Mouse (Mus musculus) c-Kit-positive CD71-positive TER-119-negative erythroid progenitor cells, embryonic 14.5 days (primary cell): ENCODE results near the gene Edil3.
A peak's percentile ranks its signal among the peaks of the same experiment; 100 is the strongest.
"Not testable (repeated sequence)": the region's sequence is repeated elsewhere in the genome, so short reads cannot be mapped to it uniquely, and the experiment has no call there.

Experiments
- DNase-seq: peaks from one replicate; pipeline ENCODE4 v3.0.0-alpha.2; 2013; ENCODE audit warnings: low read depth

Edil3 gene

DNA sequence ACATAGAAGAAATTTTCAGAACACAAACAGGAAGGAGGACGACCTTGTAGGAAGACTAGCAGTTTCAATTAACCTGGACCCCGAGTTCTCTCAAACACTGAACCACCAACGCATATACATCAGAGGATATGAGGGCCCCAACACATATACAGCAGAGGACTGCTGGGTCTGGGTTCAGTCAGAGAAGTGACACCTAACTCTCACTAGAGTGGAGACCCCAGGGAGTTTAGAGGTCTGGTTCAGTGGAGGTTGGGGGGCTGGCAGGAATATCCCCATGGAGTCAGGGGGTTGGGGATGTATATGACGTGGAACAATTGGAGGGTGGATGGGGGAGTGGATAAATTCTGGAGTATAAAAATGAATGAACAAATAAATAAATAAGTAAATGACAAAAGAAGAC lies 151.1 kb downstream of the Edil3 start:
- no peak for DNase-seq

DNA sequence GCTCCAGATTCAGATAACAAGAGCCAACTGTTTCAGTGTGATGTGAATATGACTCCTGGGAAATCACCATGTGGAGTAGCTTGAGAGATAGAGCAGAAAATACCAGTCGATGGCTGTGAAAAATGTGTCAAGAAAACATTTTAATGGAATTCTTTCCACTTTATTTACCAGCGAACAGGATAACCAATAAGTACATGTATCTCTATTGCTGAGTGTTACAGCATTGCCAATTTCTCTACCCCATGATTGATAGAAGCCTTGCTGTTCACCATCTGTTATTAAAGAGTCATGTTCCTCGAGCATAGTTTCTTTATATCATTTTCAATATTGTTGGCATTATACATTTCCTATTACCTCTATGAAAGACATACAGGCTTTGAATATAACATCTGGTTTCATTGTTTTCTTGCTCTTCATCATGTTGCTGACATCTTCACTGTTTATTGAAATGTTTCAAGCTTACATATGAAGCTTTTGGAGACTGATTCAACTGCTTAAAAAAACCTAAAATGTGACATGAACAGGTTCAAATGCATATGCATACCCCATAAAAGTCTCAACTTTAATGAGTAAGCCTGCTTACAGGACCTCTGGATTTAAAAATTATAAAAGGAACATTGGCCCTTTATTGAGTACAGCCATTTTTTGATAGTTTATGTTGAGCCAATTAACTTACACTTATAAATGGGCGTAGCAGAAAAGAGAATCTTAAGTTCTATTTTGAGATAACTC lies 186.6 kb downstream of the Edil3 start:
- DNase-seq, result no peak

DNA sequence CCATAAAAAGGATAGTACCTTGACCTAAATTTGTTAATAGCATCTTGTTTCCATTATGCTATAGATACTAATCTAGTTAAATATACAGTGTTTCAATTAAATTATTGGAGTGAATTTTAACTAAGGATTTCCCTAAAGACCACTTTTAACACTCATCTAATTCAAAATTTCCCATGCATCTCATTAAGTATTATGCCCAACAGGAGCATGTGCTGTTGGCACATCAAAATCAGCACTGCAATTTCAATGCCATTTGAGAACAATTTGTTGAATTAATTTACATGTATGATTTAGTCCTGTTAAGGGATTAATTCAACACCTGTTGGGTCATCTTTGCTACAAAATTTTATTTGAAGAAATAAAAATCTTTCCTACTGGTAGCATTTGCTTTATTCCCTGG lies 191.2 kb downstream of the Edil3 start:
- no peak for DNase-seq

DNA sequence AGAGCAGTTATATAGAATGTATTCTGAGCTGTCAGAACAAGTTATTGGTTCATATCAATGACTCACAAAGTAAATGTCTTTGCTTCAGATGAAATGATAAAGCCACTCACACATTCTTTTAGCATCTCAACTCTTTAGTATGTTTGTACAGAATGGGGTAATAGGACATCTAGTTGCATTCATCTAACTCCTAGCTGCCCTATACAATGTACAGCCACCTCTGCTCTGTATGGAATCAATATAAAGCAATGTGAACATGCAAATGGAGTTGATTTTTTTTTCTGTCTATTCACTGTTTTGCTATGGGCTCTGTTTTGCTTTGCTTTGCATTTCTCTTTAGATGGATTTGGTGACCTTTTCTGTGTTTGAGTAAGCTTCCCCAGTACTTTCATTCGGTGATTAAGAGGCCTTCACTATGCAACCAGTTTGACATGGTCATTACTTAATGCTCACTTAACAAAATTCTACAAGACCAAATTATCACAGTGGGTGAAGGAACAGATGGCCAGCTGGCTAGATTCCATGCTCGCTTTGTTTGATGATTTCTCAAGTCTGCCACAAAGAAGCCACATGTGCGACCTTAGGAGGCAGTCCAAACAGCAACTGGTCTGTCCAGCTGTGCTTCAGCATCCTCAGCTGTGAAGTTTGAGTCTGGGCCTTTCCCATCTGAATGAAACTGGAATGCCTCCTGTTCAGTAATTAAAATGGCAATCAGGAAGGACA lies 208.7 kb downstream of the Edil3 start:
- DNase-seq, result no peak

DNA sequence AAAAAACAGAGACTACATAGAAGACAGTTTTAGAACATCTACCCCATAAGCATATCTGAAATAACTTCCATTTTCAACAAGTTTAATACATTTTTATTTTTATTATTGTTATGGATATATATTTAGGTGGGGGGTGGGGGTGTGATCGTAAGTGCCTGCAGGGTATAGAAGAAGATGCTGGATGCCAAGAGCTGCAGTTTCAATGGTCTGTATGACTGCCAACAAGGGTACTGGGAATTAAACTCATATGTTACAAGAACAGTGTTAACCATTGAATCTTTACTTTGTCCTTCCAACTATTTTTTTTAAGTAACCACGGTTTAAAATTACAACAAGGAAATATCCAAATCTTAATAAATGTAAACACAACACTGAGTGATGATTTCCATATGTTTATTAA lies 214.4 kb downstream of the Edil3 start:
- DNase-seq, result no peak

DNA sequence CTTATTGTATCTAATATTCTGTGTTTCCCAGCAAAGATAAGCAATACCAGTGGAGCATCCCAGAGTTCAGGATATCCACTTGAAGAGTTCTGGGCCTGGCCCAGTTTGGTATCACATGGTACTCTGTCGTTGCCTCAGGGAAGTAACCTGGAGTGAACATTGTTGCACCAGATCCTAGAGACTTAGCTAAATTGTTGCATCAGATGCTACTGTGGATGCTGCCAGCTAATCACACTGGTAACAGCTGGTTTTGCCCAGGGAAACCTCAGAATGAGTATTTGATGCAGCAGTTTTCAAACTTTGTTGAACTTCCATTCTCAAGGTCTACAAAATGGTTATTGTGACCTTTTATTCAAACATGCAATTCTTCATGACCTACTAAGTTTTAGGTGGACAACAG lies 220.2 kb downstream of the Edil3 start:
- no peak for DNase-seq

DNA sequence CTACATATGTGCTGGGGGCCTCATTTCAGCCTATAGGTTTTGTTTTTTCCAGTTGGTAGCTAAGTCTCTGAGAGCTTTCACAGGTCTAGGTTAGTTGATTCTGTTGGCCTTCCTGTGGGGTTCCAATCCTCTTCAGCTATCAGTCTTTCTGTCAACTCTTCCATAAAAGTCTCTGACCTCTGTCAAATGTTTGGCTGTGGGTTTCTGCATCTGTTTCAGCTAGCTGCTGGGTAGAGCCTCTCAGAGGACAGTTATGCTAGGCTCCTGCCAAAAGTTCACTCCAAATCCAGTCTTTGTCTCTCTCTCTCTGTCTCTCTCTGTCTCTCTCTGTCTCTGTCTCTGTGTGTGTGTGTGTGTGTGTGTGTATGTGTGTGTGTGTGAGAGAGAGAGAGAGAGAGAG lies 248.9 kb downstream of the Edil3 start:
- DNase-seq, result not testable (repeated sequence)

DNA sequence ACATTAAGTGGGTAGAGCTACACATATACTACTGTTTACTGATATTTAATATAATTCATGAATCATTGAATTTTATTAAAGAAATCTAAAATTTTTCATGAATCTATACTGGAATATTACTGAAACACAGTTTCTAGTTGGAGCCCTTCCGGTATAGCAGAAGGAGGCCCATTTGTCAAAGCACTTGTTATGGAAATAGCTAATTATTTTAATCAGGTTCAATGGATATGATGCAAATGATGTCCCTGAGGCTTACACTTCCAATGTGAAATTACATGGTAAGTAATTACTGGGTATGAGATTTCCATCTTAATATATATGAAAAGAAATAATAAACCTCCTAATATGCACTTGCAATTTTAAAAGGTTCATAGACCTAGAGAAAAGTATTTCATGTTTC lies 254.9 kb downstream of the Edil3 start:
- no peak for DNase-seq

DNA sequence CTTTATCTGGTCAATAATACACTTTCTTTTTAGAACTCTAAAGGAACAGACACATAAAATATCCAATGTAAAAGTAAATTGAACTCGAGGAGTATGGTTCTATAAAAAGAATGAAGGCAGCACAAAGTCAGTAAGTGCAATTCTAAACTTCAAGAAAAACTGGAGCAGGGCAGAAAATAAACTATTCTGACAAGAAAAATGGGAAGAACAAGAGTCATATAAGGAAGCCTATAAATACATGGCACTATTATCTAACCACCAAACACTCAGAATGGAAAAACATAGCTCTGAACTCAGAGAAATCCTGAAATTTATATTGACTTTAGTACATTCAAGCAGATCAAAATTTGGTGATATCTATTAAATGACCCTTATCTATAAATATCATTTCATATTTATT lies 284.6 kb downstream of the Edil3 start:
- no peak for DNase-seq

DNA sequence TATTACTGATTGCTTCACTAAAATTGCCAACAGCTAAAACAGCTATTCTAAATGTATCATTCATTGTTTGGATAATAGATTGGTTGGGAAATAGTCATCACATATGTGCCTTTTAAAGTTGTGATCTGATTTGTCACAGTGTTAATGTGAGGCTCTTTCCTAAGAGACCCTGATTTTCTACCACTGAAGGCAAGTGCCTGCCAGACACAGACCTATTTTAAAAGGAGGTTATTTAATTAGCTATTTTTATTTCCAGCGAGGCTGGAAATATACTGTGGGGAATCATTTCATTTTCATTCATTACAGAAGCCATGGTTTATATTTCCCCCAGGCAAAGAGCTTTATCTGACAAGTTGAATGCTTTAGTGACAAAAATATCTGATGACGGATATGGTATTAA lies 296.3 kb downstream of the Edil3 start:
- no peak for DNase-seq

DNA sequence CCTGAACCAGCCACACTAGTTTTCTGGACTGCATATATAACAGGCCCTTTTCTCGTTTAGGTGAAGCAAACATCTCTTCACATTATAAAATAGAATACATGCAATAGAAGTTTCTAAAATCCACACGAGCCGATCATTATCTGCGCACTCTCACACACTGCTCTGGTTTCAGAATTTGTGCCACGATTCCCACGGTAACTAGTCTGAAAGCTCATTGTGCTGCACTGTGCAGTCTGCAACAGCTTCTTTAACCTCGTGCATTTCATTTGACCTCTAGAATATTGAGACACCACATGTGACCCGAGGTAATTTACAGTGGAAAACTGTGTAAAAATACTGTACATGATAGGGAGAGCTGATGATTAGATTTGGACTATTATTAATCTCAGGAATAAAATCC lies 298.5 kb downstream of the Edil3 start:
- no peak for DNase-seq

DNA sequence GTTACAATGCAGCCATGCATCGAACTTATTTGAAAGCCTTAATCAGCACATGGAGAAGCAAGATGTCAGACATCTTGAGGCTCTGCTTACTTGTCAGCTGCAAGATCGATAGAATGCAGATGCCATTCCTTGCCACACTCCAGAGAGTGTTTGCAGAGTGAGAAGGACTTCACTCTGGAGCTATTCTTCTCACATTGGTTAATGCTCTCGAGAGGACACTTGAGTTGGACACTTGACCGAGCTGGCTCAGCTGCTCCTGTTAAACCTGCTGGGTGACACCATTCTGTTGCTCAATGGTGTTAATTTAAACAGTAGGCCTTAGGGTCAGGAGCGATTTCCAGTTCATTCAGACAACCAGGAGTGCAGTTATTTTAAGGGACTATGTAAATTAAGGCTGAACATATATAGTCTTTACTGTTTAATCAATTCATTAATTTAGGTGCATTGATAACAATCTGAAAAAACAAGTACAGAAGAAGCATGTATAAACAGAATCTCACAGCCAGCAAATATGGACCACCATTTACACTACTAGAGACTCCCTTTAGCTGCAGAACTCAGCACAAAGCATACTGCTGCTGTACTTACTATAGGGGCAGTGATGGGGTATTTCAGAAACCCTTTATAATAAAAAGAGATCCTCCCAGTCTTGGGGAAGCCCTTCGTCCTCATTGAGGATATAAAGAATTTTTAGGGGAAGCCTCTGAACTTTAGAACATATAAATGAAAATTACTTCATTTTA lies 301.4 kb downstream of the Edil3 start:
- DNase-seq, result no peak

DNA sequence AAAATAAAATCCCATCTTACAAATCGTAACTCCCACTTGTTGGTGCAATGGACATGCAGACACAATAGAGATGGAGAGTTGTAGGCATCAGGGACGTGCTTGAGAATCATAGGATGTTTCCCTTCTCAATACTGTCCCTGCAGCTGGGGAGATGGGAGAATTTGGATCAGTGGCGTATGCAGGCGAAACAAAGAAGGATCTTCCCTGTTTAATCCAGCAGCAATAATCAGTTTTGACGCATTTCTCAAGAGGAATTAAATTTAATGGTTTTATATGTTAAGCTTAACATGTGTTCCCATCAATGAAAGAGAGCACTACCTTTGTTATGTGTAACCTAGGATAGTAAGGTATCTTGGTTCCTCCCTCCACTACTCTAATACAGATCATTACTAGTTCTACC lies 302.1 kb downstream of the Edil3 start:
- no peak for DNase-seq

DNA sequence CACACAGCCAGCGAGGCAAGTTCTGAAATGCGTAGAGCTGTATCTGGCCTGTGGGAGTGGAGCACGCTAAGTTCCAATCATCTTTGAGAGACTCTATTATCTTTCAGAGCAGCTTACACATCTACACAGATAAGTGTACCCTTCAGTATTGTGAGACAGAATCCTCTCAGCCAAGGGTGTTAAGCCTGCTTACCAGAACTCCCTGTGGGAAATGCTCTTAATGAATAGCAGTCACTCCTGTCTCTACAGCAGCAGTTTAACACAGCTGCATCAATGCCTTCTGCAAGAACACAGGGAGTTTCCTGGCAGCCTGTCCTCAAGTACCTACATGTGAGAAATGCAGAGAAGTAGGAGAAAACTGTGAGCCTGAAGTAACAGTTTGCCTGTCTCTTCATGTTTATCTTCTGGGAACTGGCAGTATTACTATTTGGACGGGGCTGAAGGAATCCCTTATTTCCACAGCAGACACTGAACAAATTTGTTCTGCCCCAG lies 324.8 kb downstream of the Edil3 start:
- no peak for DNase-seq

DNA sequence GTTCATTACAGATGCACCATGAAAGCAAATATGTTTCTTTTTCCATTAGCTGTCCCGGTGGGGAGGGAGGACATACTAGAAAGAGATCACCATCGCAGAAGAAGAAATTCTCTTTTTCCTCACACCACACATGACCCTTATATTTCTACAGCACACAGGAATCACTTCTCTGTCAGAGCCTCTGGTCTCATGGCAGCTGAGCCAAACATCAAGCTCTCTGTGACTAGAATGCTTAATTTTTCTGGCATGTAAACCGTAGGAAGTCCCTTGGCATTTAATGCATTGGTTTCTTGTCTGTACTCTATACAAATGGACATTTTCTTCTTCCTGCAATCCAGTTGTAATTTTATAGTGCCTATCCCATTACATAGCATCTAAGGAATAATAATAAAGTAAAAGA lies 330.6 kb downstream of the Edil3 start:
- DNase-seq, result no peak

DNA sequence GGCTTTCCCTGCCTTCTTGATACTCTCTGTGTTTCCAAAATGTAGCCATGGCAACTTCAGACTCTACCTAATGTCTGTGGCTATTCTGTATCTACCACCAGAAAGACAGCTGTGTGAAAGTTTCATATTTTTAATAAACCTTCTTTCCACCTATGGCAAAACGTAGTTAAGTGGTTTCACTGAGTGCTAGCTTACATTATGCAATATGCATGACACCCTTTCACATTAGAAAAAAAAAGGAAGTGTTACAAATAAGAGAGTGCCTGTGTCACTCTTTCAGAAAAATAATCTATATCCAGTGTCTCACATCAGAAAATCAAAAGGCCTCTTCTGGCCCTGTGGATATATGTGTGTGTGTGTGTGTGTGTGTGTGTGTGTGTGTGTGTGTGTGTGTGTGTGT lies 346.7 kb downstream of the Edil3 start:
- DNase-seq, result no peak

DNA sequence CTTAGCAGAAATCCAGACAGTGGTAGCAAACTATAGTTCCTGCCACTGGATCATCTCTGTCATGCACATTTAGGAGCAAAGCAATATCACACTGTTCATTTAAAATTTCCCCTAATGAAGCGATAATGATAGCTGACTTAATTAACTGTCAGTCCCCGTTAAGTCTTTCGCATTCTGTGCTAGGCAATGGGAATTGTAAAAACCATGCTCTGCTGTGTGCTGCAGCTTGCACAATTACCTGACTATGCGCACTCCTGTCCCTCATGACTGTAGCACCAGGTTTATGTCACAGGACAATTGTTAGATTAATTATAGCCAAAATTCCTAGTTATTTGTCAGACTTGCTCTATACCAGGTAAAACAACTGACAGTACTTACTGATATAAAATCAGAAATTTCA lies 348.8 kb downstream of the Edil3 start:
- no peak for DNase-seq

DNA sequence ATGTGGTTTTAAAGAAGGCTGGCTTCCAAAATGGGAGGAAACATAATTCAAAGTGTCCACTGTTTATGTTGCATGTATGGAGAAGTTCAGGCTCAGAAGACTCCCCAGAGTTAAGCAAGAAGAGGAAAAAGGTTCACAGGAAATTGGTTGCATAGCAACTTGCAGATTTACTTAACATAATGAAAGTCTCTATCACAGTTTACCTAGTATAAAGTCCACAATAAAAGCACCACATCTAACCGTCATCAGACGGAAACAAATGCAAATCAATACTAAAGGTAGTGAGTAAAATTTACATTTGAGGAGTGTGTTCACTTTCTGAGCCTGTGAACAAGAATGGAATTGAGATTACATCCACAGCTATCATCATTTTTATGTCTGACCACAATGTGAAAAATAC lies 353.9 kb downstream of the Edil3 start:
- no peak for DNase-seq

DNA sequence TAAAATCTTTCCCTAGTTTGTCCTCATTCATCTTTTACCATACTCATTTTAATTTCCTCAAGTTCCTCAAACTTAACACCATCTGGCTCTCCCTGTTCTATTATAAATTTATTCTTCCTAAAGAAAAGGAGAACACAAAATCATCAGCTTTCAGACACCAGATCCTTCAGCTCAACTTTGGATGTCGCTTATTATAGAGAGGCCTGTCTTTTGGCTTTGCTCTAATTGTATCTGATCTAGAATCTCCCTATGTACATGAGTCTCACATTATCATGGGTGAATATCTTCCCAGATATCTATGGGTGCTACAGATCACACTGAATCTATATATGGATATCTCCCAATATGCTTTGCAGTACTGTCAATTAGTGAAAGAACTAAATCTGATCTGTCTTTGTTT lies 367.8 kb downstream of the Edil3 start:
- no peak for DNase-seq

DNA sequence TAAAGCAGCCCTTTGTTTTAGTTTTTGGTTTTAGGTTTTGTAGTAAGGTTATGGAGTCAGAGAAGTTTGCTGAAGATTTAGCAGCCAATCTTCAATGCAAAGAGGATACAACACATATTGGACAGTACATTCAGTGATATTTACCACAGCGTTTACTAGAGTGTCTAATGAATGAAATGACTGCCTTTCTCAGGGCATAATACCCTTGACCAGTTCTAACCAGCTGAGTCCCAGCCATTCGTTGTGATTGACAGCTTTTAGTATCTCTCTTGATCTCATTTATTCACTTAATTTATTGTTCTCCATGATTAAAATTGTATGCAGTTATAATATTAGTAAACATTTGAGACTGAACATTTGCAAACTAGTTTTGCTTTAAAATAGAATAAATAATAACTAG lies 375.7 kb downstream of the Edil3 start:
- no peak for DNase-seq

DNA sequence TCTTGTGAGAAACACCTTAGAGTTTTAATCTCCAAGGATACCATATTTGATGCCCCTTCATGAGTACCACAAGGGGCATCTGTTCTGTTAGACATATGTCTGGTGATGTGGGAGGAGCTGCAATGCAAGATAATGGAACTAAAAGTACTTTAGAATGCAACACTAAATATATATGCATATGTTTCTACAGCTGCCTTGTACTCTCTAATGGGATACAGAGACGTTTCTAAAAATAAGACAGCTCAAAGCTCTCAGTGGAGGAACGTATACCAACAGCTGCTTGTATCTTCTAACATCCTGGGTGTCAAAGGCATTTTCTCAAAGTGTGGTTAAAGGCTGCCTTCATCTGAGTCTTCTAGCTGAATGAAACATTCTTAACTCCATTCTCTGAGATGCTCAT lies 378.0 kb downstream of the Edil3 start:
- DNase-seq, result no peak

DNA sequence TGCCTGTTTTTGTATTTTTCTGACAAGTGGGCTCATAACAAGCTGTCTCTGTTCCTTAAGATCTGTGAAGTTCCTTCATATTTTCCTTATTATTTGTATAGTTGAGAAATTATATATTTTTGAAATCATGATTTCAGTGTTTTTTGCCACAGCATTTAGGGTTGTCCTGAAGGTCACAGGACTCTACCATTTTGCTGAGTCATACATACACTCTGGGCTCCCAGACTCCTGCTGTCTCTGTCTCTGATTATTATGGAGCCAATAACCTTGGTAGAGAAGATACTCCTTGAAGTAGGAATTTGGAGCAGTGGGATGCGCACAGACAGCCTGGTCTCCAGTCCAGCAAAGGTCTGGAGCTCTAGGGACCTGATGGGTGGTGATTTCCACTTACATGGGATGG lies 416.8 kb downstream of the Edil3 start:
- DNase-seq, result no peak

DNA sequence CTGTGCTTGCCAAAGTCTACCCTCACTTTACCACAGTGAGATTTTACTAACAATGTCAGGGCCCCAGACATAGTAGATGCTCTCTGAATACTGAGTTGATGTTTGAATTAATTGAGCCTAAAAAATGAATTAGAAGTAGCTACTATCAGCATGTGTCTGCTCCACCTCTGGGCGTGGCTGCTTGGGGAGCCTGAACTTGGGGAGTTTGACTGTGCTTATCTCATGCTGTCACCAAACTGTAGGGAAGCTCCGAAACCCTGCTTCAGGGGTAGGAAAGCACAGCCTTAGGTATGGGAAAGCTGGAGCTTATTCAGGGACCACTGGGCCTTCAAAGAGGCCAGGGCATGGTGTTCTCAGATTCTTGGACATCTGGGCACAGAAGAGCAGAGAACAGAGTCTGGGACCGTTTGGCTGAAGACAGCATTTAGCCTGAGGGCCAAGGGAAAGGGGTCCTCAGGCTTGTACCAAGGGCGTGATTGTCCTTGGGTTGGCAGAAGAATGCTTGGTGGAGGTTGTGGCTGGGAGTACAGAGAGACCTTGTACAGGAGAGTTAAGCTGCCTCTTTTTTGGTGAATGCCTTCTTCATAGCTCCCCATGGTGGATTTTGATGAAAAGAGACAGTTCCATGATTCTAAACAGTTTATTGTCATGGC lies 432.8 kb downstream of the Edil3 start:
- peak; percentile 53 for DNase-seq
